Mouse (Mus musculus) forebrain, embryonic 11.5 days (tissue): ENCODE data around the gene Ly6f. TPM values are rescaled to one million over a fixed set of nuclear protein-coding genes. Genes with fewer than 3 reads are reported as not detected.

Experiments used
- ATAC-seq: fragments of 200-750 bp; cut with Nextera tagmentation; replicated peaks from 2 replicates; pipeline ENCODE4 v1.8.0; 2017; ENCODE audit warnings: moderate TSS enrichment; ENCODE audit not compliant: low FRiP score
- DNase-seq: peaks from one replicate; pipeline ENCODE4 v3.0.0-alpha.2; 2017; ENCODE audit warnings: low spot score
- H3K27ac ChIP-seq: fragments of 300-500 bp; sonication (generic); 2 replicates; pipeline ENCODE4 v1.5.1; 2014; ENCODE audit warnings: low read depth, low read length
- H3K27me3 ChIP-seq: fragments of 300-500 bp; sonication (generic); 2 replicates; pipeline ENCODE4 v1.6.1; 2014; ENCODE audit warnings: mild to moderate bottlenecking, low read length, mixed read lengths; ENCODE audit not compliant: control insufficient read depth, insufficient read depth
- H3K36me3 ChIP-seq: fragments of 300-500 bp; sonication (generic); 2 replicates; pipeline ENCODE4 v1.6.1; 2014; ENCODE audit warnings: mild to moderate bottlenecking, low read length, moderate library complexity, mixed read lengths; ENCODE audit not compliant: control insufficient read depth, insufficient read depth
- H3K4me1 ChIP-seq: fragments of 300-500 bp; sonication (generic); replicated peaks from 2 replicates; pipeline ENCODE4 v1.6.1; 2014; ENCODE audit warnings: low read length, mixed read lengths; ENCODE audit not compliant: control insufficient read depth, insufficient read depth
- H3K4me2 ChIP-seq: fragments of 300-500 bp; sonication (generic); 2 replicates; pipeline ENCODE4 v1.6.1; 2014; ENCODE audit warnings: low read depth, mild to moderate bottlenecking, low read length, moderate library complexity, mixed read lengths; ENCODE audit not compliant: severe bottlenecking
- H3K4me3 ChIP-seq: fragments of 300-500 bp; sonication (generic); 2 replicates; pipeline ENCODE4 v1.5.1; 2014; ENCODE audit warnings: low read depth, low read length
- H3K9ac ChIP-seq: fragments of 300-500 bp; sonication (generic); 2 replicates; pipeline ENCODE4 v1.6.1; 2014; ENCODE audit warnings: low read length
- H3K9me3 ChIP-seq: fragments of 300-500 bp; sonication (generic); 2 replicates; pipeline ENCODE4 v1.6.1; 2016; ENCODE audit warnings: low read length, mixed read lengths; ENCODE audit not compliant: control insufficient read depth
- WGBS: fragments of 180-500 bp; shearing (Covaris S2); extraction: QIAGEN DNeasy Blood & Tissue Kit; methylation state at CpG from one replicate; pipeline ENCODE4 v1.1.7; 2014; 5-methylcytosine and 5-hydroxymethylcytosine counted together
- polyA plus RNA-seq: library from polyadenylated mRNA; unstranded; fragments of >200 nt; fragmentation: Nextera tagmentation; extraction: Ambion mirVana; gene quantifications from 2 replicates; pipeline ENCODE4 v1.2.1, GENCODE M21; 2014

Gene Ly6f
- polyA plus RNA-seq, 1 experiment from 2014 or later, result not detected

DNA sequence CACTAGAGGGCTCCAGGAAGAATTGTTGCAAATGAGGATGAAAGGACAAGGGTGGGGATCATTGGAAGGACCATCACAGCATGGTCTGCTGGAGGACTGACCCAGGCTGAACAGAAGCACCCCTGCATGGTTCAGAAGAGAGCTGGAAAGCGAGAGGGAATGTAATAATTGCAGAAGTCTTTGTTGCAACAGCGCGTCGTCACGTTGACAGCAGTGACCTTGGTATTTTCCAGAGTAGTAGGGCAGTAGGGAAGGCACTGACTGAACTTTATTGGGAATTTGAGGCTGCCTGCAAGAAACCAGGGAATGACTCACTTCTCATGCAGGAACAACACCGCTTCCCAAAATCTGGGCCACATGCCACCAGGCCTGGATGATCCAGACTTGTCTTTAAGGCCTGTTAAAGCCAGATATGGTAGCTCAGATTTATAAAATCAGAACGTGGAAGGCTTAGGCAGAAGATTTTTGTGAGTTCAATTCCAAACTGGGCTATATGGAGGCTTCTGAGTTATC lies 25.7 kb downstream of the Ly6f start:
- Histone ChIP-seq H3K4me2 (no peak overlapping the region), H3K27me3 (no peaks in the 10 kb centered on the region), H3K4me3 (no peak overlapping the region), H3K27ac (no peak overlapping the region), H3K4me1 (no peaks in the 10 kb centered on the region), H3K36me3 (no peaks in the 10 kb centered on the region), H3K9me3 (no peaks in the 10 kb centered on the region), H3K9ac (no peak overlapping the region)
- ATAC-seq (no peak), DNase-seq (no peak)
- whole genome bisulfite sequencing, result 88% methylated on average over 7 of the region's 7 CpGs

DNA sequence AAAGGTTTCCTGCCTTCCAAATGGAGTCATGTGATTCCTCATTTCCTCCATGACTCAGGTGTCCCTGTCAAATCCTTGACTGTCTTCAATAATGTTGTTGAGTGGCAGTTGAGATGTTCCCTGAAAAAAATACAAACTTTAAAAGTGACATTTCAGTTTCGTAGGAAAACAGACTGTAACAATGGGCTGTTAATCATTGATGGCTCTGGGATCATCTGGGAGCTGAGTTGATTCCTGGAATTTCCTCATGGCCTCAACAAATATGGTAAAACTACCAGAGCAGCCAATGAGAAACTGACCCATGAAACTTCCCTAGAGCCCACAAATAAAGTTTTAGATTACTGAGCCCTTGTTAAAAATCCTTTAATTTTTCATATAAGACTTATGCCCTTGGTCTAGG lies 37.9 kb downstream of the Ly6f start:
- ATAC-seq, result no peak
- H3K9ac ChIP-seq, result no peak overlapping the region
- H3K9me3 ChIP-seq, result no peaks in the 10 kb centered on the region; the same call in 1 of the 2 replicates
- 66% methylated on average over 1 of the region's 1 CpGs for whole genome bisulfite sequencing
- H3K4me2 ChIP-seq, result no peak overlapping the region
- no peak overlapping the region for H3K4me3 ChIP-seq
- DNase-seq, result no peak
- H3K27ac ChIP-seq, result no peak overlapping the region
- no peaks in the 10 kb centered on the region for H3K36me3 ChIP-seq
- no peaks in the 10 kb centered on the region for H3K4me1 ChIP-seq
- no peaks in the 10 kb centered on the region for H3K27me3 ChIP-seq

DNA sequence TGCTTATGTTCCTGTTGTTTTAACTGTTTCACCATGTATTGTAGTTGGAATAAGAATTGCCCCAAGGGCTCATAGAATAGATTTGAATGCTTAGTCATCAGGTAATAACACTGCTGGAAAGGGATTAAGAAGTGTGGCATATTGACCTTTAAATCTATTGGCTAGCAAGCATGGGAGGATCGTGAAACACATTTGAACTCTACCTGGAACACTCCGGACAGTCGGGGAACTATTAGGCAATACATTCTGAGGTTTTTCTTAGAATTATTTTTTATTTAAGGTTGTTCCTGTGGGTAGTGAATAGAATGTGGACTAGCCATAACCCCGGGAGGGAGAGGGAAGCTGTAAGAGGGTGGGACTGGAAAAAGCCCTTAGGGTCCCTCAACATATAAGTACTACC lies 41.0 kb downstream of the Ly6f start:
- WGBS, result 93% methylated on average over 4 of the region's 4 CpGs

DNA sequence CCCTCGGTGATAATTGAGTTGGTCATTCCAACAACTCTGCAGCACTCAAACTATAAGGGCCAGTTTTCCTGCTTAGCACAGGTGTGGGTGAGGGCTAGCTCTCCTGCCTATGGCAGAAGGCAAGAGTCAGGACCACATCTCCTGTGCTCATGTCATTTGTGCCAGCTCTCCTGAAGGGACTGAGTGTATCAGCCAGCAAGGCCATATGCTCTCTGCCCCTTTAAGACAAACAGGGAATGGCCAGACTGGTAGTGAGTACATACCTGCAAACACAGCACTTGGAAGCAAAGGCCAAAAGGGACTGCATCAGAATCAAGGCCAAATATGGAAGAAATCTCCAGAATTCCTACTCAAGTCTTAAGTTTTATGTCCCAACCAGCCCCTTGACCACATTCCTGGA lies 41.7 kb downstream of the Ly6f start:
- no peak overlapping the region for H3K4me3 ChIP-seq
- WGBS, result 100% methylated on average over 1 of the region's 1 CpGs
- DNase-seq, result no peak

More for the DNA sequence above, 41.0 kb downstream of the Ly6f start:
- H3K9me3 ChIP-seq, result no peaks in the 10 kb centered on the region; the same call in 1 of the 2 replicates
- no peak for ATAC-seq
- no peak overlapping the region for H3K4me3 ChIP-seq
- H3K36me3 ChIP-seq, result no peaks in the 10 kb centered on the region
- DNase-seq, result no peak
- H3K4me1 ChIP-seq, result no peaks in the 10 kb centered on the region
- no peak overlapping the region for H3K9ac ChIP-seq
- no peak overlapping the region for H3K27ac ChIP-seq
- no peak overlapping the region for H3K4me2 ChIP-seq
- no peaks in the 10 kb centered on the region for H3K27me3 ChIP-seq

DNA sequence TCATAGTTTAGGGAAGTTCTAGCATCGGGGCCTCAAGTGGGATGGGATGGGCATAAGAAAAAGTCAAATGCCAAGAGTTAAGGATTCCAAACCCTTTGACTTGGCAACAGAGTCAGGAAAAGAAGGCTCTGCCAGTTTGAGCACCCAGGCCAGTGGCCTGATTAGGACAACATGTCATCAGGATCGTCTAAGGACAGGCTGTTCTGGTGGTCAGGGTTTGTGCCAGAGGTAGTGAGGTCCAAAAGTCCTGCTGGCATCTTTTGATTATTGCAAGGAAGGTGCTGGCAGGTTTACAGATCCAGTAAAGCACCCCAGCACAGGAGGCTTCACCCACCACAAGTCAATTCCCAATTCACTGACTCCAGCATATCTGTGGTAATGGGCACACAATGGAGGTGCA lies 46.2 kb downstream of the Ly6f start:
- no peak overlapping the region for H3K4me2 ChIP-seq
- no peaks in the 10 kb centered on the region for H3K36me3 ChIP-seq
- no peak overlapping the region for H3K4me3 ChIP-seq
- H3K9me3 ChIP-seq, result no peaks in the 10 kb centered on the region; the same call in 1 of the 2 replicates
- no peaks in the 10 kb centered on the region for H3K27me3 ChIP-seq
- no peak for ATAC-seq
- H3K4me1 ChIP-seq, result no peaks in the 10 kb centered on the region
- H3K9ac ChIP-seq, result no peak overlapping the region
- no peak for DNase-seq
- no peak overlapping the region for H3K27ac ChIP-seq
- WGBS, result 90% methylated on average over 2 of the region's 2 CpGs

More for the DNA sequence above, 41.7 kb downstream of the Ly6f start:
- Histone ChIP-seq H3K27me3 (no peaks in the 10 kb centered on the region), H3K36me3 (no peaks in the 10 kb centered on the region), H3K4me2 (no peak overlapping the region), H3K27ac (no peak overlapping the region), H3K9me3 (no peaks in the 10 kb centered on the region; the same call in 1 of the 2 replicates), H3K9ac (no peak overlapping the region), H3K4me1 (no peaks in the 10 kb centered on the region)
- no peak for ATAC-seq

DNA sequence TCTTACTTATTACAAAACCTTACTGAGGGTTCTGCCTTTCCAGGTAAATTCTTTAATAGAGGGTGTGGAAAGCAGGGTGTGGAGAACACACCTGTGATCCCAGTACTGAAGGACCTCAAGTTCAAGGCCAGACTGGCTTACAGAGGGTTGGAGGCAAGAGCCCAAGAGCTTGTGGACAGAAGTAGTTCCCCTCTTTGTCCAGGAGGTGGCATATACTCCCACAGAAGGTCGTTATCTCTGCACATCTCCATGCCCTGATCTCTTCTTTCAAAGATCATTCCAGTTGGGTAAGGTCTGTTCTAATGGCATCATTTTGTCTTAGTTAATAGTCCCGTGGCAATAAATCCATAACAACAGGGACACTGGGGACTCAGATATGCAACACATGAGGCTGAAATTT lies 49.0 kb downstream of the Ly6f start:
- no peak overlapping the region for H3K4me2 ChIP-seq
- H3K36me3 ChIP-seq, result no peaks in the 10 kb centered on the region
- no peak for DNase-seq
- H3K4me1 ChIP-seq, result no peaks in the 10 kb centered on the region
- no peaks in the 10 kb centered on the region for H3K27me3 ChIP-seq
- WGBS, result 59% methylated on average over 2 of the region's 2 CpGs
- peaks cover 4% of the 10 kb centered on the region; the same call in 1 of the 2 replicates for H3K9me3 ChIP-seq
- no peak overlapping the region for H3K27ac ChIP-seq
- H3K9ac ChIP-seq, result no peak overlapping the region
- no peak overlapping the region for H3K4me3 ChIP-seq
- no peak for ATAC-seq

DNA sequence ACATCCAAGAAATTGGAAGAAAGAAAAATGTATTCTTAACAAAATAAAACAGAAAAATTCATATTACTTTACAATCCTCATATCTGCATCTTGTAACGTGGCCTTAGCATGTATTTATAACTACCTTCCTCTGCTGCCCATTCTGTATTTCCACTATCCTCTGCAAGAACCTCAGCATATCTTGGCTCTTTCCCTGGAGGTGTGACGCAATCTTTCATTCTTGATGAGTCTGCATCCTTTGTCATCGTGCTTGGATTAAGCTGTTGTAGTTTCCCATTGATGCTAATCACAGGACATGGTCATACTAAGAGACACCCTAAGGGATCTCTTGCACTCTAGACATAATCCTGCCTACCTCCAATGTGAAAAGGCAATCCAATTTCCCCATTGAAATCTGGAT lies 50.4 kb downstream of the Ly6f start:
- Histone ChIP-seq H3K9ac (no peak overlapping the region), H3K27me3 (no peaks in the 10 kb centered on the region), H3K4me3 (no peak overlapping the region), H3K27ac (no peak overlapping the region), H3K4me2 (no peak overlapping the region), H3K36me3 (no peaks in the 10 kb centered on the region), H3K4me1 (no peaks in the 10 kb centered on the region), H3K9me3 (peaks cover 4% of the 10 kb centered on the region; the same call in 1 of the 2 replicates)
- WGBS, result 88% methylated on average over 3 of the region's 3 CpGs
- no peak for DNase-seq
- ATAC-seq, result no peak

DNA sequence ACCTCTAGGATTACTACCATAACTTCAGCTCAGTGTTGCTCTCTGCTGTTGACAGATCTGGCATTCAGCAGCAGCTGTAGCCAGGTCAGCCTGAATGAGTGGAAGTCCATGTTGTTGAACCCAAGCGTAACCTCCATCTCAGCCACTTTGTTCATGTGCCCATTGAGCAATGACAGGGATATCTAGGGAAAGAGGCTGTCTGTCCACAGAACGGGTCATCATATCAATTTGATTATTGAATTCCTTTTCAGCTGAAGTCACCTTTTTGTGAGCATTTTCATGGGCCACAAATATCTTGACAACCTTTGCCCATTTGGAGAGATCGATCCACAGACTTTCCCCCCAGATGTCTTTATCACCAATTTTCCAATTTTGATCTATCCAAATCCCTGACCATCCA lies 51.9 kb downstream of the Ly6f start:
- Histone ChIP-seq H3K36me3 (no peaks in the 10 kb centered on the region), H3K27ac (no peak overlapping the region), H3K4me3 (no peak overlapping the region), H3K27me3 (no peaks in the 10 kb centered on the region), H3K9me3 (peaks cover 4% of the 10 kb centered on the region; the same call in 1 of the 2 replicates), H3K9ac (no peak overlapping the region), H3K4me2 (no peak overlapping the region), H3K4me1 (no peaks in the 10 kb centered on the region)
- DNase-seq (no peak), ATAC-seq (no peak)
- WGBS, result 84% methylated on average over 3 of the region's 3 CpGs
